Mouse (Mus musculus): ENCODE measurements around the gene Klhl5. TPM values are rescaled to one million over a fixed set of nuclear protein-coding genes. Genes with fewer than 3 reads are reported as not detected.

The Klhl5 gene
- polyA plus RNA-seq (2015; fragmentation: Nextera tagmentation; extraction: Ambion mirVana), result 51.9 and 53.0 TPM in 2 replicates

GRCm38 (mm10) chr5:65106876-65107772 lies at the start of gene Klhl5:
Gene Klhl5 (plus strand): TSS chr5:65107539.
- Histone ChIP-seq H3K4me2 (peak within 1 kb of the TSS; percentile 91), H3K4me1 (peaks cover 12% of the 10 kb centered on the region), H3K9ac (peak within 1 kb of the TSS; percentile 71), H3K36me3 (replicated peaks) (no peaks in the 10 kb centered on the region), H3K27ac (peak within 1 kb of the TSS; percentile 66; the same call in 1 of the 2 replicates), H3K27me3 (replicated peaks) (no peaks in the 10 kb centered on the region), H3K9me3 (no peaks in the 10 kb centered on the region), H3K4me3 (peak within 1 kb of the TSS; percentile 84)
- WGBS, result 4% methylated on average over 53 of the region's 56 CpGs
- peak; percentile 93 for ATAC-seq (replicated peaks)

- no peak overlapping the region for H3K4me3 ChIP-seq
- H3K27me3 ChIP-seq (replicated peaks), result no peaks in the 10 kb centered on the region
- ATAC-seq (replicated peaks), result no peak
- WGBS, result 95% methylated on average over 6 of the region's 6 CpGs
- H3K9me3 ChIP-seq, result no peaks in the 10 kb centered on the region
- H3K4me1 ChIP-seq, result no peaks in the 10 kb centered on the region
- no peak overlapping the region for H3K9ac ChIP-seq
- no peaks in the 10 kb centered on the region for H3K36me3 ChIP-seq (replicated peaks)
- no peak overlapping the region for H3K27ac ChIP-seq
- no peak overlapping the region for H3K4me2 ChIP-seq
These were observed 49.7 kb upstream of the Klhl5 start for GRCm38 (mm10) chr5:65057596-65057995.

- Histone ChIP-seq H3K27me3 (replicated peaks) (no peaks in the 10 kb centered on the region), H3K9me3 (no peaks in the 10 kb centered on the region), H3K4me2 (no peak overlapping the region), H3K27ac (no peak overlapping the region), H3K4me3 (no peak overlapping the region), H3K9ac (no peak overlapping the region), H3K4me1 (no peaks in the 10 kb centered on the region), H3K36me3 (replicated peaks) (no peaks in the 10 kb centered on the region)
- ATAC-seq (replicated peaks), result no peak
- WGBS, result 76% methylated on average over 2 of the region's 2 CpGs
These were observed 47.5 kb upstream of the Klhl5 start for GRCm38 (mm10) chr5:65059806-65060205.

GRCm38 (mm10) chr5:65062236-65062635 lies 45.1 kb upstream of the Klhl5 start:
- H3K4me2 ChIP-seq, result no peak overlapping the region
- H3K27me3 ChIP-seq (replicated peaks), result no peaks in the 10 kb centered on the region
- H3K9ac ChIP-seq, result no peak overlapping the region
- WGBS, result 94% methylated on average over 4 of the region's 4 CpGs
- no peak overlapping the region for H3K27ac ChIP-seq
- no peaks in the 10 kb centered on the region for H3K9me3 ChIP-seq
- no peak overlapping the region for H3K4me3 ChIP-seq
- no peaks in the 10 kb centered on the region for H3K4me1 ChIP-seq
- ATAC-seq (replicated peaks), result no peak
- no peaks in the 10 kb centered on the region for H3K36me3 ChIP-seq (replicated peaks)

- H3K36me3 ChIP-seq (replicated peaks), result no peaks in the 10 kb centered on the region
- H3K27me3 ChIP-seq (replicated peaks), result no peaks in the 10 kb centered on the region
- no peak for ATAC-seq (replicated peaks)
- H3K4me3 ChIP-seq, result no peak overlapping the region
- H3K9ac ChIP-seq, result no peak overlapping the region
- no peaks in the 10 kb centered on the region for H3K4me1 ChIP-seq
- no peak overlapping the region for H3K27ac ChIP-seq
- H3K4me2 ChIP-seq, result no peak overlapping the region
- H3K9me3 ChIP-seq, result no peaks in the 10 kb centered on the region
- WGBS, result 65% methylated on average over 2 of the region's 2 CpGs
These were observed 44.1 kb upstream of the Klhl5 start for GRCm38 (mm10) chr5:65063266-65063665.

- WGBS, result 88% methylated on average over 6 of the region's 6 CpGs
- H3K4me3 ChIP-seq, result no peak overlapping the region
- H3K4me2 ChIP-seq, result no peak overlapping the region
- no peak overlapping the region for H3K27ac ChIP-seq
- no peaks in the 10 kb centered on the region for H3K27me3 ChIP-seq (replicated peaks)
- ATAC-seq (replicated peaks), result no peak
- no peak overlapping the region for H3K9ac ChIP-seq
- H3K4me1 ChIP-seq, result peaks cover 4% of the 10 kb centered on the region; the same call in 1 of the 2 replicates
- H3K9me3 ChIP-seq, result no peaks in the 10 kb centered on the region
- H3K36me3 ChIP-seq (replicated peaks), result no peaks in the 10 kb centered on the region
These were observed 39.2 kb upstream of the Klhl5 start for GRCm38 (mm10) chr5:65068166-65068565.

GRCm38 (mm10) chr5:65069872-65070271 lies 37.5 kb upstream of the Klhl5 start:
- H3K4me1 ChIP-seq, result peaks cover 4% of the 10 kb centered on the region; the same call in 1 of the 2 replicates
- WGBS, result 48% methylated on average over 11 of the region's 11 CpGs
- no peaks in the 10 kb centered on the region for H3K9me3 ChIP-seq
- H3K4me3 ChIP-seq, result no peak overlapping the region
- peak; percentile 18; the same call in 1 of the 2 replicates for ATAC-seq (replicated peaks)
- no peaks in the 10 kb centered on the region for H3K27me3 ChIP-seq (replicated peaks)
- no peak overlapping the region for H3K4me2 ChIP-seq
- peak overlapping the region; percentile 66 for H3K27ac ChIP-seq
- H3K36me3 ChIP-seq (replicated peaks), result no peaks in the 10 kb centered on the region
- H3K9ac ChIP-seq, result no peak overlapping the region

GRCm38 (mm10) chr5:65071689-65072118 lies 35.6 kb upstream of the Klhl5 start:
- Histone ChIP-seq H3K4me2 (no peak overlapping the region), H3K9me3 (no peaks in the 10 kb centered on the region), H3K27ac (peak overlapping the region; percentile 45; the same call in 1 of the 2 replicates), H3K4me1 (peaks cover 4% of the 10 kb centered on the region; the same call in 1 of the 2 replicates), H3K27me3 (replicated peaks) (no peaks in the 10 kb centered on the region), H3K9ac (no peak overlapping the region), H3K36me3 (replicated peaks) (no peaks in the 10 kb centered on the region), H3K4me3 (no peak overlapping the region)
- 14% methylated on average over 6 of the region's 6 CpGs for WGBS
- ATAC-seq (replicated peaks), result peak; percentile 82

- H3K27ac ChIP-seq, result no peak overlapping the region
- no peak for ATAC-seq (replicated peaks)
- H3K36me3 ChIP-seq (replicated peaks), result no peaks in the 10 kb centered on the region
- peaks cover 4% of the 10 kb centered on the region; the same call in 1 of the 2 replicates for H3K4me1 ChIP-seq
- WGBS, result 75% methylated on average over 4 of the region's 4 CpGs
- no peaks in the 10 kb centered on the region for H3K27me3 ChIP-seq (replicated peaks)
- no peak overlapping the region for H3K9ac ChIP-seq
- H3K9me3 ChIP-seq, result no peaks in the 10 kb centered on the region
- H3K4me2 ChIP-seq, result no peak overlapping the region
- H3K4me3 ChIP-seq, result no peak overlapping the region
These were observed 34.1 kb upstream of the Klhl5 start for GRCm38 (mm10) chr5:65073247-65073646.

GRCm38 (mm10) chr5:65074693-65075092 lies 32.6 kb upstream of the Klhl5 start:
- Histone ChIP-seq H3K4me3 (no peak overlapping the region), H3K36me3 (replicated peaks) (no peaks in the 10 kb centered on the region), H3K9ac (no peak overlapping the region), H3K4me1 (peaks cover 1% of the 10 kb centered on the region; the same call in 1 of the 2 replicates), H3K9me3 (no peaks in the 10 kb centered on the region), H3K4me2 (no peak overlapping the region), H3K27ac (no peak overlapping the region), H3K27me3 (replicated peaks) (no peaks in the 10 kb centered on the region)
- 69% methylated on average over 7 of the region's 7 CpGs for whole genome bisulfite sequencing
- no peak for ATAC-seq (replicated peaks)

- 81% methylated on average over 2 of the region's 2 CpGs for WGBS
- H3K27me3 ChIP-seq (replicated peaks), result no peaks in the 10 kb centered on the region
These were observed 31.3 kb upstream of the Klhl5 start for GRCm38 (mm10) chr5:65076087-65076486.

GRCm38 (mm10) chr5:65076748-65077147 lies 30.6 kb upstream of the Klhl5 start:
- Histone ChIP-seq H3K9ac (no peak overlapping the region), H3K4me2 (no peak overlapping the region), H3K9me3 (no peaks in the 10 kb centered on the region), H3K4me3 (no peak overlapping the region), H3K27ac (no peak overlapping the region), H3K4me1 (no peaks in the 10 kb centered on the region), H3K36me3 (replicated peaks) (no peaks in the 10 kb centered on the region), H3K27me3 (replicated peaks) (no peaks in the 10 kb centered on the region)
- WGBS, result 53% methylated on average over 3 of the region's 3 CpGs
- no peak for ATAC-seq (replicated peaks)

More at GRCm38 (mm10) chr5:65076087-65076486, 31.3 kb upstream of the Klhl5 start:
- no peak overlapping the region for H3K4me2 ChIP-seq
- no peaks in the 10 kb centered on the region for H3K4me1 ChIP-seq
- ATAC-seq (replicated peaks), result no peak
- H3K9ac ChIP-seq, result no peak overlapping the region
- no peak overlapping the region for H3K27ac ChIP-seq
- H3K36me3 ChIP-seq (replicated peaks), result no peaks in the 10 kb centered on the region
- H3K4me3 ChIP-seq, result no peak overlapping the region
- H3K9me3 ChIP-seq, result no peaks in the 10 kb centered on the region
